Mouse (Mus musculus) yolk sac, embryonic 10.5 days (tissue): Measurements from ENCODE around the gene Stx5a.

Source experiments
- DNase-seq: peaks from one replicate; pipeline ENCODE4 v3.0.0-alpha.2; 2017; ENCODE audit warnings: low spot score

The Stx5a gene

GRCm38 (mm10) chr19:8802130-8802821 is 61.1 kb downstream of the Stx5a start, which contains the start of gene Zbtb3:
TSS of gene Zbtb3 (plus strand) at chr19:8802555.
- DNase-seq, result peak; percentile 98

GRCm38 (mm10) chr19:8803204-8803780 is 62.1 kb downstream of the Stx5a start:
- DNase-seq, result no peak

GRCm38 (mm10) chr19:8803879-8804660 is 62.9 kb downstream of the Stx5a start:
- no peak for DNase-seq
